Mouse (Mus musculus): Measurements from ENCODE around the gene Sdccag8.

The Sdccag8 gene

GRCm38 (mm10) chr1:176814591-176815062 is at the start of gene Sdccag8:
Sdccag8 (plus strand) TSS chr1:176814660.
- peak; percentile 94 to 97 for DNase-seq

- DNase-seq: no peak
These were observed 39.9 kb upstream of the Sdccag8 start for GRCm38 (mm10) chr1:176774533-176774932.

- no peak for DNase-seq
These were observed 25.1 kb upstream of the Sdccag8 start for GRCm38 (mm10) chr1:176789326-176789725.

- no peak for DNase-seq
These were observed 22.3 kb upstream of the Sdccag8 start for GRCm38 (mm10) chr1:176792175-176792574.

- DNase-seq: no peak
These were observed 15.8 kb upstream of the Sdccag8 start for GRCm38 (mm10) chr1:176798673-176799072.

GRCm38 (mm10) chr1:176800728-176801365 is 13.6 kb upstream of the Sdccag8 start:
- peak; percentile 60 to 69 for DNase-seq

GRCm38 (mm10) chr1:176810161-176810560 is 4.3 kb upstream of the Sdccag8 start:
- DNase-seq: no peak

GRCm38 (mm10) chr1:176811892-176812291 is 2.6 kb upstream of the Sdccag8 start:
- no peak for DNase-seq

GRCm38 (mm10) chr1:176812491-176813291 is 1.8 kb upstream of the Sdccag8 start:
- DNase-seq: no peak

- DNase-seq: peak; percentile 55 to 77
These were observed 996 bp upstream of the Sdccag8 start for GRCm38 (mm10) chr1:176813292-176814035.

- peak; percentile 94 to 98 for DNase-seq
These were observed 432 bp upstream of the Sdccag8 start, which contains the start of gene Cep170 for GRCm38 (mm10) chr1:176814036-176814420. Cep170 (minus strand) TSS chr1:176814067.

- no peak for DNase-seq
These were observed 2.3 kb downstream of the Sdccag8 start for GRCm38 (mm10) chr1:176816728-176817127.

GRCm38 (mm10) chr1:176818147-176818546 is 3.7 kb downstream of the Sdccag8 start:
- DNase-seq: no peak

- DNase-seq: peak; percentile 70
These were observed 4.3 kb downstream of the Sdccag8 start for GRCm38 (mm10) chr1:176818763-176819162.

GRCm38 (mm10) chr1:176821929-176822328 is 7.5 kb downstream of the Sdccag8 start:
- DNase-seq: no peak

- no peak for DNase-seq
These were observed 8.5 kb downstream of the Sdccag8 start for GRCm38 (mm10) chr1:176822949-176823348.

GRCm38 (mm10) chr1:176823889-176824288 is 9.4 kb downstream of the Sdccag8 start:
- DNase-seq: no peak

- no peak for DNase-seq
These were observed 10.2 kb downstream of the Sdccag8 start for GRCm38 (mm10) chr1:176824611-176825010.

- no peak for DNase-seq
These were observed 10.6 kb downstream of the Sdccag8 start for GRCm38 (mm10) chr1:176825084-176825483.

GRCm38 (mm10) chr1:176826186-176826585 is 11.7 kb downstream of the Sdccag8 start:
- DNase-seq: no peak

- DNase-seq: no peak
These were observed 12.5 kb downstream of the Sdccag8 start for GRCm38 (mm10) chr1:176826931-176827330.

GRCm38 (mm10) chr1:176827365-176827764 is 12.9 kb downstream of the Sdccag8 start:
- no peak for DNase-seq

- no peak for DNase-seq
These were observed 13.6 kb downstream of the Sdccag8 start for GRCm38 (mm10) chr1:176827945-176828485.

Data from kidney, postnatal 36 days (tissue).